In the genomic region with DNA sequence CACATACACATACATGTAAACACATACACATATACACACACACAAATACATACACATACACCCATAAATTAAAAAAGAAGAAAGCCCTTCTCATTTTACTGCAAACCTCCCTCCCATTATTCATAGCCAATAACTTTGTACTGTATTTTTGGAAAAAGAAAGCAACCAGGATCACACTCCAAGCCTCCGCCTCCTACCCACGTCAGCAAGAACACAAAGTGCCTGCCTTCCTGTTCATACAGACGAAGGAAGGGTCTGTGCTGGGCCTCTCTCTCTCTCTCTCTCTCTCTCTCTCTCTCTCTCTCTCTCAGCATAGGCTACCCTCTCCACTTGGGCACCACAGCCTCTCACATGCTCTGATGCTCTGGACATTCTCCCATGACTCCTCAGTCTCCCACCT, we compare ENCODE assay signal across 18 mouse cellular contexts.
"Had no signal": no experiment of that assay in that cellular context is flagged by ENCODE, and none has a peak within 500 bp of the region (broad histone marks: within the 10 kb centered on the region; RNA-seq: fewer than 3 reads in every experiment).

No protein-coding gene starts in this region.

- H3K9me3 ChIP-seq: liver, embryonic 13.5 days; midbrain, embryonic 12.5 days; midbrain, embryonic 15.5 days; neural tube, embryonic 12.5 days; neural tube, embryonic 15.5 days had no signal

- DNase-seq: kidney, adult 2 months; kidney, postnatal 25 days; liver, embryonic 13.5 days; lung, adult 2 months; lung, postnatal 36 days; retina, postnatal 1 day; right cerebral cortex, postnatal 14 days; right cerebral cortex, postnatal 4 days; thymus, postnatal 25 days had no signal

- ATAC-seq: inflammation-experienced regulatory T-cells, adult 6 months; intestine, embryonic 16.5 days; midbrain, embryonic 15.5 days had no signal

- H3K36me3 ChIP-seq: liver, embryonic 13.5 days; midbrain, embryonic 12.5 days; midbrain, embryonic 15.5 days; neural tube, embryonic 12.5 days; neural tube, embryonic 15.5 days had no signal

- H3K27ac ChIP-seq: kidney, postnatal 0 days; liver, embryonic 13.5 days; midbrain, embryonic 12.5 days; midbrain, embryonic 15.5 days; neural tube, embryonic 12.5 days; neural tube, embryonic 15.5 days; stomach, postnatal 0 days had no signal

- H3K9ac ChIP-seq: liver, embryonic 13.5 days; midbrain, embryonic 12.5 days; midbrain, embryonic 15.5 days; neural tube, embryonic 12.5 days; neural tube, embryonic 15.5 days had no signal

- H3K27me3 ChIP-seq: liver, embryonic 13.5 days; megakaryocyte, embryonic 14.5 days; midbrain, embryonic 12.5 days; midbrain, embryonic 15.5 days; neural tube, embryonic 12.5 days; neural tube, embryonic 15.5 days had no signal

- H3K4me3 ChIP-seq: liver, embryonic 13.5 days; megakaryocyte, embryonic 14.5 days; midbrain, embryonic 12.5 days; midbrain, embryonic 15.5 days; neural tube, embryonic 12.5 days; neural tube, embryonic 15.5 days had no signal

- H3K4me2 ChIP-seq: liver, embryonic 13.5 days; midbrain, embryonic 12.5 days; midbrain, embryonic 15.5 days; neural tube, embryonic 12.5 days; neural tube, embryonic 15.5 days had no signal

- H3K4me1 ChIP-seq: liver, embryonic 13.5 days; midbrain, embryonic 12.5 days; midbrain, embryonic 15.5 days; neural tube, embryonic 12.5 days; neural tube, embryonic 15.5 days had no signal
